Mouse (Mus musculus): Measurements from ENCODE around the gene Slc27a1.

The Slc27a1 gene

GRCm38 (mm10) chr8:71577856-71578387 is 9.2 kb downstream of the Slc27a1 start:
- CTCF ChIA-PET: interaction anchor here (0.7 kb wide), 1 partner anchor 12 kb away, joined by 3 read pairs; no protein-coding TSS in a partner anchor

GRCm38 (mm10) chr8:71579009-71579408 is 10.3 kb downstream of the Slc27a1 start:
- CTCF ChIA-PET: no interaction called here

GRCm38 (mm10) chr8:71579476-71579875 is 10.8 kb downstream of the Slc27a1 start:
- CTCF ChIA-PET: no interaction called here

- CTCF ChIA-PET: no interaction called here
These were observed 11.5 kb downstream of the Slc27a1 start for GRCm38 (mm10) chr8:71580201-71580600.

GRCm38 (mm10) chr8:71586891-71587290 is 18.2 kb downstream of the Slc27a1 start:
- CTCF ChIA-PET: interaction anchor here (0.6 to 0.7 kb wide), 3 partner anchors 19 to 724 kb away, joined by 4 to 6 read pairs (median 4); partner anchors contain the start of gene Kcnn1

- CTCF ChIA-PET: interaction anchor here (0.6 kb wide), 1 partner anchor 119 kb away, joined by 3 read pairs; no protein-coding TSS in a partner anchor
These were observed 20.1 kb downstream of the Slc27a1 start for GRCm38 (mm10) chr8:71588762-71589161.

GRCm38 (mm10) chr8:71591017-71591416 is 22.3 kb downstream of the Slc27a1 start:
- CTCF ChIA-PET: interaction anchor here (1.8 kb wide), 1 partner anchor 22 kb away, joined by 6 read pairs; the partner anchor contains the start of gene Slc27a1

GRCm38 (mm10) chr8:71591471-71592373 is 23.0 kb downstream of the Slc27a1 start, which contains the start of gene Pgls:
TSS of gene Pgls (plus strand) at chr8:71592176.
- CTCF ChIA-PET: interaction anchor here (1.8 kb wide), 1 partner anchor 23 kb away, joined by 6 read pairs; the partner anchor contains the start of gene Slc27a1

GRCm38 (mm10) chr8:71592374-71593170 is 23.9 kb downstream of the Slc27a1 start:
- CTCF ChIA-PET: interaction anchor here (0.5 to 0.8 kb wide), 4 partner anchors 31 to 84 kb away, joined by 3 to 6 read pairs (median 3); partner anchors contain the start of gene Jak3

GRCm38 (mm10) chr8:71593556-71594323 is 25.1 kb downstream of the Slc27a1 start:
- CTCF ChIA-PET: interaction anchor here (0.7 to 0.8 kb wide), 2 partner anchors 32 to 66 kb away, joined by 3 to 5 read pairs; no protein-coding TSS in a partner anchor

GRCm38 (mm10) chr8:71594324-71594722 is 25.6 kb downstream of the Slc27a1 start:
- CTCF ChIA-PET: interaction anchor here (0.7 to 1.2 kb wide), 2 partner anchors 65 to 692 kb away, joined by 4 to 5 read pairs; no protein-coding TSS in a partner anchor

- CTCF ChIA-PET: interaction anchor here (1.1 to 1.3 kb wide), 2 partner anchors 18 to 65 kb away, joined by 3 to 7 read pairs; no protein-coding TSS in a partner anchor
These were observed 27.2 kb downstream of the Slc27a1 start for GRCm38 (mm10) chr8:71595862-71596261.

GRCm38 (mm10) chr8:71596384-71596783 is 27.7 kb downstream of the Slc27a1 start:
- CTCF ChIA-PET: interaction anchor here (0.8 to 1.3 kb wide), 3 partner anchors 18 to 74 kb away, joined by 3 to 7 read pairs (median 3); no protein-coding TSS in a partner anchor

GRCm38 (mm10) chr8:71596798-71597197 is 28.1 kb downstream of the Slc27a1 start:
- CTCF ChIA-PET: interaction anchor here (0.8 kb wide), 1 partner anchor 74 kb away, joined by 3 read pairs; no protein-coding TSS in a partner anchor

GRCm38 (mm10) chr8:71597451-71597850 is 28.8 kb downstream of the Slc27a1 start, which contains the start of gene Fam129c:
TSS of gene Fam129c (plus strand) at chr8:71597648.
- CTCF ChIA-PET: interaction anchor here (0.7 kb wide), 1 partner anchor 80 kb away, joined by 3 read pairs; no protein-coding TSS in a partner anchor

GRCm38 (mm10) chr8:71598375-71598774 is 29.7 kb downstream of the Slc27a1 start:
- CTCF ChIA-PET: interaction anchor here (0.9 to 1.3 kb wide), 3 partner anchors 10 to 50 kb away, joined by 3 to 6 read pairs (median 4); no protein-coding TSS in a partner anchor

- CTCF ChIA-PET: interaction anchor here (0.9 to 1.3 kb wide), 3 partner anchors 10 to 51 kb away, joined by 3 to 6 read pairs (median 4); no protein-coding TSS in a partner anchor
These were observed 30.2 kb downstream of the Slc27a1 start for GRCm38 (mm10) chr8:71598841-71599240.

- CTCF ChIA-PET: interaction anchor here (0.8 kb wide), 1 partner anchor 11 kb away, joined by 3 read pairs; no protein-coding TSS in a partner anchor
These were observed 33.4 kb downstream of the Slc27a1 start for GRCm38 (mm10) chr8:71601939-71602665.
